Mouse (Mus musculus): ENCODE data around the gene Efcab2.
A peak's percentile ranks its signal among the peaks of the same experiment; 100 is the strongest.

Gene Efcab2

DNA sequence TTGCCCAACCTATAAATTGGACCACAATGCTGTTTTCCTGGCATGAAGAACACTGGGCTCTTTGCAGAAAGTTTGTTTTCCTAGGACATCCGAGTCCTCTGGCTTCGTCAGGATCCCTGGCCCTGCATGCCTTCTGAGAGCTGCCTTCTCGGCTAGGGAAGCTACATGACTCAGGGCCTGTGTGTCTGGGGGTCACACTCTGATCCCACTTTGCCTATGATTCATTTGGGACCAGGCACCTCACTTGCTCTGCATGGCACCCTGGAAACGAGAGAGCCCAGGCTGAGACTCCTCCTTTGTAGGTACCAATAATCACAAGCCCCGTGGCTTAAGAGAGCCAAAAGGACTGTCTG lies 80.0 kb downstream of the Efcab2 start:
- no peak for DNase-seq

DNA sequence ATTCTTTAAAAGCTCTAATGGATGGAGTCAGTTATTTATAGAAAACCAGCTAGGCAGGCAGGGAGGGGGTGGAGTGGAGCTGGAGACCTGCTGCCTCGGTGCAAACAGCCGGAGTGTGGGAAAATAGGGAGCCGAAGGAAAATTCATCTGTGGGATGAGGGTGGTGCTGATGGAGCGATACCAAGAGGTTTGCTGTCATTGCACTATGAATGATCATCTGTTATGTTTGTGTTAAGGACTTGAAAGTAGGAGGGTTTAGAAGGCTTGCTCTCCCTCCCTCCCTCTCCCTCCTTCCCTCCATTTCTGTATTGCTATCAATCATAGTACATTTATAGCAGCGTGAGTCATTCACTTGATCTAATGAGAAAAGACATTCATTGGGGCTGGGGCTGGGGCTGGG lies 80.9 kb downstream of the Efcab2 start:
- peak; percentile 23 for DNase-seq

DNA sequence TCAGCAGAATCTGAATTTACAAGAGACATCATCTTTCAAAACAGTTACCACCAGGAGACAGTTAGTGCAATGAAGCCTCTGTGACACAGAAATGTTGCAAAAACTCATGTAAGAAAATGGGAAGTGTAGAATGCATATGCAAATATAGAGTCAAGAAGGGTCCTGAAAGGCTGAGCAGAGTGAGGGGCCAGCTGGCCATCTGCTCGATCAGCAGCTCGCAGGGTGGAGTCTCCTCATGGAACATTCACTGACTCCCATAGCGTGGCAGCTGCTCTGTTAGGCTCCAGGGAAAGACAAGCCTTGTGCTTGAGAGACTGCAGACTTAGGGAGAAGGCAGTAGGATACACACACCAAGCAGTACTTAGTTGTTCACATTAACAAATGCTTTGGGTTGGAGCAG lies 83.2 kb downstream of the Efcab2 start:
- DNase-seq, result no peak

DNA sequence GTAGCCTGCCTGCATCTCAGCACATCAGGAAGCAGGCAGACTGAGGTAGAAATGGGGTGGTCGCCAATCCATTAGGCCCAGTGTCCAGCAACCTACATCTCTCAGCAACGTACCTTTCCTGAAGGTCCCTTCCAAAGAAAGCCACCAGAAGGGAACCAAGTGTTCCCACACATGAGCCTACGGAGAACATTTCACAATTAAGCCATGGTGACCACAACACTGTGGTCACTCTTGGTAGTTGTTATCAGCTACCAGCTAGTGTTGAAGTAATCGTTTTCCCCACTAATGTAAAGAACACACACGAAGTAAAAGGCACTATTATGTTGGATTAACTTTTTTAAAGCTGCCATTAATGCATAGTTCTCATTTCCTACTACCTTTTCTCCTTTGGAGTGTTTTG lies 85.8 kb downstream of the Efcab2 start:
- DNase-seq, result no peak

DNA sequence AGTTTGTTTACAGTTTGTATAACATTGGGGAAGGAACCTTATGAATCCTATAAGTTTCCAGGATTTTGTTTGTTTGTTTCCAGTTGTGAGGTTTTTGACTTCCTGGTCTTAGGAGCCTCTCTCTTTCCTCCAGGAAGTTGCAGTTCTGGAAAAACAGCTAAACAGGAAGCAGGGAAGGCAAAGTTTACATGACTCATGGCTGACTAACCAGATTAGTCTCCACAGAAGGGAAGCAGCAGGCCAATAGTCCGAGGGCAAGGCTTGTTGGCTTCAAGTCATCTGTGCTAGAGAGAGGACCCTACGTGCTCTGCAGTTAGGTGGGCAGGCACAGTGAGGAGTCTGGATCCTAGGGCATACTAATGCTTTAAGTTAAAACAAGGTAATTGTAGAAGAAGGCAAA lies 86.6 kb downstream of the Efcab2 start:
- DNase-seq, result no peak

DNA sequence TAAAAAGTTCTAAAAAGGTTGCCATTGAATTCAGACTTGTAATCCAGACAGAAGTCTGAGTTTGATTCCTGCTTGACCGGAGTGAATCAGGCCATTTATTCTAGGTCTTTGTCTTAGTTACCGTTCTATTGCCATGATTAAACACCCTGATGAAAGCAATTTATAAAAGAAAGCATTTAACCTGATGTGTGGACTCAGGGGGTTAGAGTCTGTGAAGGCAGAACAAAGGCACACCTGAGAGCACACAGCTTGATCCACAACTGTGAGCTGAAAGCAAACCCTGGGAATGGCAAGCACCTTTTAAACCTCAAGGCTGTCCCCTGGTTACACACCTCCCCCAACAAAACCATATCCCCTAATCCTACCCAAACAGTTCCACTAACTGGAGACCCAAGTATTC lies 90.3 kb downstream of the Efcab2 start:
- no peak for DNase-seq

DNA sequence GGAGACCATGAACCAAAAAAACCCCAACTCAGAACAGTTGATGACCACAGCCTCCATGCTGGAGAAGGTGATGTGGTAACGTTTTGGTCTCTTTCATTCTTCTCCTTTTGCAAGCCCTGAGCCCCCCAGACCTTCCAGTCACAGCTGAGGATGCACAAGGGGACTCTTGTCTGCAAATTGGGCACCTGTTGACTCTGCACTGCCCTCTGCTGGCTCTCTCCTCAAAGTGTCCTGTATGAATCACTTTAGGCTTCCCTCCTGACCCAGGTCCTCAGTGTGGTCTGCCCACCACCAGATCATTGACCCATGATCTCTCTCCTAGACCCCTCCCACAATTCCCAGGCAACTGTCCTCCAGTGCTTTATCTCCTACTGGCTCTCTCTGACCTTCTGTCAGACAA lies 91.0 kb downstream of the Efcab2 start:
- DNase-seq, result no peak

DNA sequence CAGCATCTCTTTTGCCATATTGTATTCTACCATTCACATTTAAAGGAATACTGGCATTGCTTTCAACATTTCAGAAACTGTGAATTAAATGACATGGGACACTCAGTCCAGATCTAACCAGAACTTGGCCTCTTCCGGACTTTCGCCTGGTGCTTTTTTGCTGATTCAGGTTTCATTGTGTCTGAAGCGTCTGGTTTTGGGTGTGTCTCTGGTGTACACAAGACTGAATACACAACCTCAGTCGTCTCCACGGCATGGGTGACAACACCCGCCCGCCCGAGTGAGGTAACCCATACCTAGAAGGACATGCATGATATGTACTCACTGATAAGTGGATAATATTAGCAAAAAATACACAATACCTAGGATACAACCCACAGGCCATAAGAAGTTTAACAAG lies 101.1 kb downstream of the Efcab2 start:
- DNase-seq, result no peak

DNA sequence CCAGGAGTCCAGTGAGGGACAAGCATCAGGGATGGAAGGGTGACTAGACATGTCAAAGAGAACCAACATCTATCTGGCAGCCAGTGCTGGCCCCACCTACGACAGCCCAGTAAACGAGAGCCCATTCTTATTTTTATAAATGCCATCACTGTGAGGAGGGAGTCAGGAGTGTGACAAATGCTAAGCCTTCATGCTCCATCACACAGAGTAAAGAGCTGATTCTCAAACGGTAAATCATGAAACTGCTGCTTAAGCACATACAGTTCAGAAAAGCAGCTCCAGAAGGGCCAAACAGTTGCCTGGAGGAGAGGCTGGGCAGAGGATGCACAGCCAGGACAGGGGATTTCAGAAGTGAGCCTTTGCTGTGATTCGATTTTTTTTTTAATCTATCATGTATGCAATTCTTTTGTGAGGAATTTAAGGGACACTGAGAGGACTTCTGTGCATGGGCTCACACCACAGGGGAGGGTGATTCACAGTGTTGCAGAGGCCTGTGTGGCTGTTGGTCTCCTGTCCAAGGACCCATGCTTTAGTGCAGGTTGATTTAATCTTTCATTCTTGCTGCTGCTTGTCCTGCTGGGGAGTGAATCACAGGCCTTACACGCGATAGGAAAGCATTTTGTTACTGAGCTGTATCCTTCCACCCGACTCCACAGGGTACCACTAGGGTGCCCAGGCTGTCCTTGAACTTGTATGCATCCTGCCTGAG lies 106.6 kb downstream of the Efcab2 start:
- no peak for DNase-seq

DNA sequence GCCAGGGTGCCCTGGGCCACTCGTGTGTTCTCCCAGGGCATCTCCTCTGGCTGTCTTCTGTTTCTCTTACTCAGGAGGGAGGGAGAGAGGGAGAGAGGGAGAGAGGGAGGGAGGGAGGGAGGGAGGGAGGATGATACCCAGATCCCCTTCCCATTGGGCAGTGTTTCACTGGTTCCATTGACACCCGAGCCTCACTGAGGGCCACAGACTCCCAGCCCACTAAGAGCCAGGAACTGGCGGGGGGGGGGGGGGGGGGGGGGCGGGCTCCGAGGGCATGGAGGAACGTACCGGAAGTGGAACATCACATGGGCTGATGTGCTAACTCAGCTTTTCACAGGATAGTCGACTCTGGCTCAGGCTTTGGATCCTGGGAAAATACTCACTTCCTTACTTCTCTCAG lies 108.1 kb downstream of the Efcab2 start:
- no peak for DNase-seq

DNA sequence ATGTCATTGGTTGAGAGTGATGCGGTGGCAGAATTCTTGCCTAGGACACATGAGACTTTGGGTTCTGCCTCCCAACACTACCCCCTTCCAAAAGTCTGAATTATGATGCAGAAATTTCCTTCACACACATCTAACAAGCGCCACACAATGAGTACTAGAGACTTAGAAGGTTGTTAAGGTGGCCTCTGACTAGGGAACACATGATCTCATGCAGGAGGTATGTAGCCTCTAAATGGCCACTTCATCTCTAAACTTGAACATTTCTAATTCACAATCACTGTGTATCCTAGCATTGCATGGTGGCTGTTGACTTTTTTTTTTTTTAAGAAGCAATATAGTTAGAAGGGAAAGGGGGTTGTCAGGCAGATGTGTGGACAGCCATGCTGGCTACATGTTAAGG lies 110.0 kb downstream of the Efcab2 start:
- DNase-seq, result no peak

DNA sequence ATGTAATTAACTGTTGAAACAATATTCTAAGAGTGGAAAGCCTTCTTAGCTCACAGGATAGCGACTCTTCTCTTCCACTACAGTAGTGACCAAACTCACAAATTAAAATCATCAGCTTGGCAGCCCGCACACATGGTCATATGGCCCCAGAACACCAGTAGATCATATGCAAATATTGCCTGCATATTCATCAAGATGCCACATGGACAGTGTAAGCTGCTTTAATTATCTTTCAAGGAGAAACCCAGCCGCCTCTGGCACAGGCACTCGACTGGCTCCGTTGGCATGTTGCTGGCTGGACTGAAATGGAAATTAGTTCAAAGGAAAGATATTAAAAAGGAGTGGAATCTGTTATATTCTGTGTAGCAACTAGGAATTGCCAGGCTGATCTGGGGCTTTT lies 116.5 kb downstream of the Efcab2 start:
- no peak for DNase-seq

DNA sequence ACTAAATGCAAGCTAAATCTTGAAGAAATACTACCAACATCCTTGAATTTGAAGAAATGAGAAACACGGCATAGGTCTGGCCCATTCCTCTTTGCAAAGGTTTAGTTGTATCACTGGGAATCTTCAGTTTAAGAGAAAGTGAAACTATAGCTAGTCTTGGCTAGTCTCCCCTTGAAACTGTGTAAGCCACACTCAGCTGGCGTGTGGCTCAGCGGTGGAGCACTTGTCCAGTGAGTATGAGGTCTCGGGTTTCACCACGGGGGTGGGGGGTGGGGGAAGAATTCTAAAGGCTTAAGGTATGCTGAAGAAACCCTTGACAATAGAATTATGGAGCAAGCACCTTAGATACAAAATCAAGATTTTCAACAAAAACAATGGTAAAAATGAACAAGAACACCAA lies 117.3 kb downstream of the Efcab2 start:
- DNase-seq, result no peak

DNA sequence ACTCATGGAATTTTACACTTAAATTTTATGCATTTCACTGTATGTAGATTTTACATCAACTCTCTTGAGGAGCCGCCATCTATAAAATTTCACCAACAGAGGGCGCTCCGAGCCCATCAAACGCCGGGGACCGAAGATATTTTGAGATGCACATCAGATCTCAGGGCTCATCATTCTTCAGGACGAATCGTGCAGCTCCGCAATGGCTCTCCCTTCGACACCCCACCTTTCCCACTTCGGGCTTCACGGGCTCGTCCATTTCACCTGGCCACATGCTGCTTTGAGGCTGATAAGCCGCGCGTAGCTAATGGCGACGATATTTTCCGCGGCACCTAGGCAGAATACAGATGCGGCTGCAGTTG lies 121.3 kb downstream of the Efcab2 start:
- peak; percentile 76 for DNase-seq

DNA sequence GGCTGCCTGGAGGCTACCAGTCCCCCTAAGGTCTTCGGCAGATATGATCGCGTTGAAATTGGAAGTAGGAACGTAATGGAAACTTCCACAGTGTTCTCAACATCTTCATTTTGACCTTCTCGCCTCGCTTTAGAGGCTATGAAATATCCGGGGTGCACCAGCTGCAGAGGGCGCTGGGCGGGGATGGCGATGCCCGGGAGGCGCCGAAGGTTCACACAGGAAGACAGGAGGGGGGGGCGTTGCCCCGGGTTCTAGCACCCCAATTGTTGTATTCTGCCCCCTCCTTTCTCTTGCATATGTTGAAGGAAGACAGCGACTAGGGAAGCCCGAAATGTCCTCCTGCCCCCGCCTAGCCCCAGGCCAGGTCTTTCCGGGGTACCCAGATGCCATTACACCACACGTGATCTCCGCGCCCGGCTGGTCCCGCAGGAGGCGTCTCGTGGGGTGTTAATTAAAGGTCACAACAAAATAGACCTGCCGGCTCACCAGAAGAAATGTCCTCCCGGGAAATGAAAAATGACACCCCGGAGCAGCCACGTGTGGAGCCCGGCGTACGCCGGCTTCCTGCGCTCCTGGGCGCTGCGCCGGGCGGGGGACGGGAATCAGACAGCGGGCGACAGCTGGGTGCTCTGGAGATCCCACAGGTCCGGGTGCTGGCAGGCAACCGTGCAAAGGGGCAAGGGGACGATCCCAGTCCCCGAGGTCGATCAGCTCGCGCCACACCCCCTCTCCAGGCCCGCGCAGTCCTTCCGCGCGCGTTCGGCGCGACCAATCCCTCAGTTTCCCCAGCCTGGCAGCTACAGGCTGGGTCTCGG lies 121.9 kb downstream of the Efcab2 start:
- DNase-seq, result peak; percentile 51

DNA sequence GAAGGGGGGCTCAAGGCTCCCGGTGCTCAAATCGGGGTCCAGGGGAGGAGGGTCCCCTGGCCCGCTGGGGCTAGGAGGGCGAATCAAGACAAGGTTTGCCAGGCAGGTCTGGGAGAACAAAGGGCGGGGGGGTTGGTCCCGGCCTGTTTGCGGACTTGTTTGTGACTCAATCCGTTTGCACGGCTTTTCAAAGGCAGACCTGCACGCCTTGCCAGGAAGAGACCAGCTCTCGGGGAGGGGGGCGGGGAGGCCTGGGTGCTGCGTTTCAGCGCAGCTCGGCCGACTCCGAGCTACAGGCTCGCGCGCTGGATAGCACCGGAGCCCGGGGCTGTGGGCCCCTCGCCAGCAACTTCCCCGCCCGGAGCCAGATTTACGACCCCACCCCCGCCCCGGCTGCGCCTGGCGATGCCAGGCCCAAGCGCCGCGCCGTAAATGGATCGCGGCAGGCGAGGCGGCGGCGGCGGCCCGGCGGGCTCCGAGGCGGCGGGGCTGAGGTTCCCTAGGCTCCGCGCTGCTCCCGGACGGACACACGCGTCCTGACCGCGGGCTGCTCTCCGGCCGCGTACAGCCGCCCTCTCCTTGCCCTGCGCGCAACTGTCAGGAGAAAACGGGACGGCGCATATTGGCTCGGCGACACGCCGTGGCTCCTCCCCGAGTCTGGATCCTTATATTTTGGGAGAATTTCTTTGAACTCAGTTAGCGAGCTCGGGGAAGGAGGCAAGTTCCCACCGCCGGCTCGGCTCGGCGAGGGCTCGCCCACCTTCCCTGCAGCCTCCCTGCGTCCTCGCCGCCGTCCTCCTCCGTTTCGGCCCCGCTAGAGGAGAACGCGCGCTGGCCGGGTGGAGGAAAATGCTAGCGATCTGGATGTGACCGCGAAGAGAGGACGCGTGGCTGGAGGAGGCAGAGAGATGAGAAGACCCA lies 122.8 kb downstream of the Efcab2 start, which contains the start of gene Kif26b:
Gene Kif26b, plus strand, starts transcription at position 695 of the 921 bp plus-strand sequence.
- DNase-seq, result peak; percentile 60

DNA sequence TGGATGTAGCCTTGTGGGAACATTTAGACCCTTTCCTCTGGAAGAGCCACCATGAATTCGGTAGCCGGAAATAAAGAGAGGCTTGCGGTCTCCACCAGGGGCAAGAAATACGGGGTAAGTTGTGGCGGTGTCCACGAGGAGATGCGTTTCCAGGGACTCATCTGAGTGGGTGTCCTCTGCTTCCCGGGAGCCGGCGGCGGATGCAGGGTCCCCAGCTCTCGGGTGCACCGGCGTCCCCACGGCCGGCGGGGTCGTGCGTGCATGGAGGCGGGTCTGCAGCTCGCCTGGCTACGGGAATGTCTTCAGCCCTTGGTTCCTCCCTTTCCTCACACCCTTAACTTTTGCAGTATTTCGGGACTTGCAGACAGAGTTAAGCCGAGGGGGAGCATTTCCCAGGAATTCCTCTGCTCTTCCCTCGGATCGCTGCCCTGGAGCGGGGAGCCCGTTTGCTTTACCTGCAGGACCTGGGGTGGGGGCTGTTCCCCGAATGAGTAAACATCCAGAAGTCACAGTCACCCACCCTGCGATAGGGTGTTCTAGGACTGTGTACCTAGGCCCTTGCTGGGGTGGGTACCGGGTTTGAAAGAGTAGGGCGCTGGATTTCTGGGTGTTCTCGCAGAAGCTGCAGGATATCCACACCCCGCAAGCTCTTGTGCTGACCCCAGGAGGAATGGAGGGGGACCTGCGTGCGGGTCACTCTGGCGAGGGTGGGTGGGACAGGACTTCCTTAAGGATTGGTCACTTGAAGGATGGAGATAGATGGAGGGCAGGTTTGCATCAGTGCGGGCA lies 123.8 kb downstream of the Efcab2 start:
- DNase-seq, result peak; percentile 27

DNA sequence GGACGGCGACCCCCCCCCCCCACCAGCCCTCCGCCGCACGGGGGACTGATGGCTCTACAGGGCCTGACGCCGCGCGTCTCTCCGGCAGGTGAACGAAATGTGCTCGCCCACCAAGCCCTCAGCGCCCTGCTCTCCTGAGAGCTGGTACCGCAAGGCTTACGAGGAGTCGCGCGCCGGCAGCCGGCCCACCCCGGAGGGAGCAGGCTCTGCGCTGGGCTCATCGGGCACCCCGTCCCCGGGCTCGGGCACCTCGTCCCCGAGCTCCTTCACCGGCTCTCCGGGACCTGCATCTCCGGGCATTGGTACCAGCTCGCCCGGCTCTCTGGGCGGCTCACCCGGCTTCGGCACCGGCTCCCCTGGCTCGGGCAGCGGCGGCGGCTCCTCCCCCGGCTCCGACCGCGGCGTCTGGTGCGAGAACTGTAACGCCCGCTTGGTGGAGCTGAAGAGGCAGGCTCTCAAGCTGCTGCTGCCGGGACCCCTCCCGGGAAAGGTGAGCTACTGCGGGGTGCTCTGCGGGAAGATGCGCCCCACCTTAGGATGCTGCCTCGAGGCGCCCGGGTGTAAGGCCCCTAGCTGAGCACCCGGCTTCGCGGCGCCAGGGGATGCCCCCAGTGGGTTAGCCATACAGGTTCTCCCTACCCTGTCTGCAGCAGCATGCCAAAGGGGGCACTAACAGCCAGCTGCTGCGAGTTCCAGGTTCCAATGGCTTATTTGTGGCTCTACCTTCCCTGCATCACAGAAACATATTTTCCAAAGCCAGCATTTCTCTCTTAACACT lies 124.6 kb downstream of the Efcab2 start:
- DNase-seq, result peak; percentile 86

Data from right cerebral cortex, postnatal 14 days (tissue).